Mouse (Mus musculus) embryonic facial prominence, embryonic 14.5 days (tissue): ENCODE data around the gene Ptprm. TPM values are rescaled to one million over a fixed set of nuclear protein-coding genes. Genes with fewer than 3 reads are reported as not detected.

Experiments
- ATAC-seq: fragments of 200-750 bp; cut with Nextera tagmentation; 2 replicates; pipeline ENCODE4 v1.8.0; 2017; ENCODE audit warnings: low read depth, moderate number of reproducible peaks, moderate TSS enrichment
- DNase-seq: peaks from one replicate; pipeline ENCODE4 v3.0.0-alpha.2; 2015; ENCODE audit warnings: low spot score
- H3K27ac ChIP-seq: fragments of 300-500 bp; sonication (generic); replicated peaks from 2 replicates; pipeline ENCODE4 v1.5.1; 2014; ENCODE audit warnings: low read depth, mild to moderate bottlenecking, low read length, moderate library complexity
- H3K27me3 ChIP-seq: fragments of 300-500 bp; sonication (generic); replicated peaks from 2 replicates; pipeline ENCODE4 v1.6.1; 2014; ENCODE audit warnings: low read length; ENCODE audit not compliant: control insufficient read depth, insufficient read depth
- H3K36me3 ChIP-seq: fragments of 300-500 bp; sonication (generic); 2 replicates; pipeline ENCODE4 v1.6.1; 2014; ENCODE audit warnings: low read length, mixed read lengths; ENCODE audit not compliant: control insufficient read depth, insufficient read depth
- H3K4me1 ChIP-seq: fragments of 300-500 bp; sonication (generic); 2 replicates; pipeline ENCODE4 v1.6.1; 2014; ENCODE audit warnings: antibody characterized with exemption, low read length; ENCODE audit not compliant: control insufficient read depth, insufficient read depth
- H3K4me2 ChIP-seq: fragments of 300-500 bp; sonication (generic); 2 replicates; pipeline ENCODE4 v1.6.1; 2014; ENCODE audit warnings: low read depth, mild to moderate bottlenecking, low read length, moderate library complexity, mixed read lengths
- H3K4me3 ChIP-seq: fragments of 300-500 bp; sonication (generic); 2 replicates; pipeline ENCODE4 v1.5.1; 2014; ENCODE audit warnings: low read depth, mild to moderate bottlenecking, low read length
- H3K9ac ChIP-seq: fragments of 300-500 bp; sonication (generic); 2 replicates; pipeline ENCODE4 v1.6.1; 2014; ENCODE audit warnings: low read depth, mild to moderate bottlenecking, low read length, moderate library complexity, mixed read lengths
- H3K9me3 ChIP-seq: fragments of 300-500 bp; sonication (generic); 2 replicates; pipeline ENCODE4 v1.6.1; 2016; ENCODE audit warnings: low read length; ENCODE audit not compliant: control insufficient read depth
- WGBS: fragments of 180-500 bp; shearing (Covaris S2); extraction: QIAGEN DNeasy Blood & Tissue Kit; methylation state at CpG from one replicate; pipeline ENCODE4 v1.1.7; 2014; 5-methylcytosine and 5-hydroxymethylcytosine counted together
- polyA plus RNA-seq: library from polyadenylated mRNA; unstranded; fragments of >200 nt; fragmentation: Nextera tagmentation; extraction: Ambion mirVana; gene quantifications from 2 replicates; pipeline ENCODE4 v1.2.1, GENCODE M21; 2014

The Ptprm gene
- polyA plus RNA-seq, 1 experiment from 2014 or later = 20.4 TPM

- peak; percentile 31; the same call in 1 of the 2 replicates for ATAC-seq
- Histone ChIP-seq H3K4me3 (no peak overlapping the region), H3K9ac (no peak overlapping the region), H3K9me3 (no peaks in the 10 kb centered on the region), H3K4me1 (peaks cover 6% of the 10 kb centered on the region; the same call in 1 of the 2 replicates), H3K36me3 (no peaks in the 10 kb centered on the region), H3K4me2 (no peak overlapping the region), H3K27me3 (no peaks in the 10 kb centered on the region), H3K27ac (no peak overlapping the region)
- 35% methylated on average over 3 of the region's 3 CpGs for WGBS
- DNase-seq = peak; percentile 73
Observed at GRCm38 (mm10) chr17:66755191-66755654, 599.0 kb downstream of the Ptprm start.

DNA sequence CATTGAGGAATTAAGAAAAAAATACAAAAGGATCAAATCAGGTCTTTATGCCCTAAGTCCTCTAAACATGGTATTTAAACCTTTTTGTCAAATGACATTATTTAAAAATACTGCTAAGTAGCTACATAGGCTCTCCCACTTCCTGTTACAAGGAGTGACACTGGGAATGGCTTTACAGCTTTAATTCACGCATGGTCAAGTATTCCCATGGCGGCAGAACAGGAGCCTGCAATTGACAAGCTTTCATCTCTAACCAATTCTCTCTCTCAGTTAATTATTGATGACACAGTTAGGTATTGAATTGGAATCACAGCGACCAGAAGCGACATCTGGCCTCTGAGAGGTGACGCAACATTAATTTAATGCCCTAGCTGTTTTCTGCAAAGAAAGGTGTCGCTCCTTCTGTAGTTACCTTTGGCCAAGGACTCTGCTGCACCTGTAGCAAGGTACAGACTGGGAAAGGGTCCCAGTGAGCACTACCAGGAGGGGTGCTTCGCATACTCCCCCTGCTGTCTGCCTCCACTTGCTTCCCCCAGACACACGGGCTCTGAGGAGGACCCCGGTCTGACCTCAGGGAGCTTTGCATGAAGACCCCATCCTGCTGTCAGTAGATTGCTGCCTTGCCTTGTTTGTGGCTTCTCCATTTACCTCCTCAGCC lies 599.9 kb downstream of the Ptprm start:
- Histone ChIP-seq H3K9ac (no peak overlapping the region), H3K4me3 (no peak overlapping the region), H3K4me1 (peaks cover 6% of the 10 kb centered on the region; the same call in 1 of the 2 replicates), H3K36me3 (no peaks in the 10 kb centered on the region), H3K27ac (no peak overlapping the region), H3K9me3 (no peaks in the 10 kb centered on the region), H3K27me3 (no peaks in the 10 kb centered on the region), H3K4me2 (no peak overlapping the region)
- WGBS = 76% methylated on average over 9 of the region's 9 CpGs
- DNase-seq (no peak), ATAC-seq (no peak)

DNA sequence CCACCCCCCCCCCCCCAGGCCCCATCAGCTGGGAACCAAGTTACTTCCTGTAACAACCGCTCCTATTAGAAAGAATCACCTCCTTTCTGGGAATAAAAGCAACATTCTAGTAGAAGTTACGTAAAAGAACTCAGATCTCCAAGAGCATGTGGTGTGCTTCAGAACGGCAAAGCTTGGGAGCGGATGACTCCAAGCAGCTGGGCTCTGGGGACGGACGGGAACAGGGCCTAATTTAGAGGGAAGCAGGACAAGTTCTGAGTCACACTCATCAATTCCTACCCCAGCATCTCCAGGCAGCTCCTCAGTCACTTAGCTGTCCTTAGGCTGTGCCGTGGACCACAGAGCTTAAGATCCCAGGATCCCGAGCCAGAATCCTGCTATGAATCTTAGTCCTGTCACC lies 602.5 kb downstream of the Ptprm start:
- no peak overlapping the region for H3K27ac ChIP-seq
- H3K4me3 ChIP-seq = no peak overlapping the region
- DNase-seq (no peak), ATAC-seq (no peak)
- H3K36me3 ChIP-seq = no peaks in the 10 kb centered on the region
- no peak overlapping the region for H3K9ac ChIP-seq
- H3K4me2 ChIP-seq = no peak overlapping the region
- no peaks in the 10 kb centered on the region for H3K9me3 ChIP-seq
- WGBS = 88% methylated on average over 8 of the region's 8 CpGs
- H3K4me1 ChIP-seq = peaks cover 6% of the 10 kb centered on the region; the same call in 1 of the 2 replicates
- no peaks in the 10 kb centered on the region for H3K27me3 ChIP-seq

DNA sequence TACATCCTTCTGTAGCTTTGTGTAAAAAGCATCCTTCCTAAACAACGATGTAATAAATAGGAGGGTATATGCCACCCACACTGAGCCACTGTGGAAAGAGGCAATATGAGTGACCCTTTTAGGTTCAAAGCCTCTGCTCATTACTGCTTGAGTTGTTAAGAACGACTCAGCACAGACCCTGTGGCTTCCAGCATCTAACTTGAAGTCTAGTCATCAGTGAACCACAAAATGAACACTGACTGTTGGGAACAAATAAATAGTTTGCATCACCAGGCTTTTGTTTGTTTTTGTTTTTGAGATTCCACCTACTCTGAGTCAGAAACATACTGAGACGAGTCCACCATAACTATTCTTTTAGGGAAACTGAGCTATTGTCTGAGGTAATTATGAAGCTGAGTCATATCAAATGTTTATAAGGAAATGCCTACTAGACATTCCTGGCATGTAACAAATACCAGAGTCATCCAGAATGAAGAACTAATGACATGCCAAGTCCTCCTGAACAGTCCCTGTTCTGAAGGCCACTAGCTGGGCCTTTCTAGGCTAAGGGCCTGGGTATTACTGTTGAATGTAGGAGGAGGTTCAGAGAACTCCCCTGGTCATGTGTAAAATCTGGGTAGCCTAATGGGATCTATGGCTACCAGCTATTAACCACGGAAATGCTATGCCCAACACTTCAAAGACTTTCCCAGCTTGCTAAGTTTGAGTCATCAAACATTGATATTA lies 603.6 kb downstream of the Ptprm start:
- WGBS = 73% methylated on average over 4 of the region's 4 CpGs
- ATAC-seq = no peak

GRCm38 (mm10) chr17:66749976-66750375 lies 604.3 kb downstream of the Ptprm start:
- no peaks in the 10 kb centered on the region for H3K4me1 ChIP-seq
- H3K4me2 ChIP-seq = no peak overlapping the region
- H3K4me3 ChIP-seq = no peak overlapping the region
- H3K27ac ChIP-seq = no peak overlapping the region
- H3K27me3 ChIP-seq = no peaks in the 10 kb centered on the region
- no peaks in the 10 kb centered on the region for H3K9me3 ChIP-seq
- H3K9ac ChIP-seq = no peak overlapping the region
- ATAC-seq (no peak), DNase-seq (no peak)
- WGBS = 78% methylated on average over 7 of the region's 7 CpGs
- H3K36me3 ChIP-seq = no peaks in the 10 kb centered on the region

More for the DNA sequence above, 603.6 kb downstream of the Ptprm start:
- no peak for DNase-seq
- Histone ChIP-seq H3K27ac (no peak overlapping the region), H3K36me3 (no peaks in the 10 kb centered on the region), H3K4me2 (no peak overlapping the region), H3K4me3 (no peak overlapping the region), H3K4me1 (no peaks in the 10 kb centered on the region), H3K9ac (no peak overlapping the region), H3K27me3 (no peaks in the 10 kb centered on the region), H3K9me3 (no peaks in the 10 kb centered on the region)

DNA sequence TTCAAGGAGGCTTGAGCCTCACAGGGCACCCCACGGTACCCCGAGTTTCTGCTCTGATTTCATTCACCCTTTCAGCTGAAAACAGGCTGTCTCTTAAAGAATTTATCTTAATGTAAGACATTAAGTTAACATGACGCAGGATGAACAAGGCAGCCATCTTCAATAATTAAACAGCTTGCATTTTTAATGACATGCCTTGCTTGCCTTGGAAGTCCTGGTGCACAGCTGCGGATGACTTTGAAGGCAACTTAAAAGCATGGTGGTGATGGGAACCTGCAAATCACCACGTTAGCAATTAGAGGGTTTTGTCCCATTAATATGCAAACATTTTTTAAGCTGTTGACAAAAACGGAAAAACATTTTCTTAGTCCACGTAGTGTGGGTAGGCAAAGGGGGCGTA lies 607.8 kb downstream of the Ptprm start:
- no peaks in the 10 kb centered on the region for H3K4me1 ChIP-seq
- ATAC-seq = no peak
- no peak for DNase-seq
- no peak overlapping the region for H3K4me2 ChIP-seq
- no peak overlapping the region for H3K27ac ChIP-seq
- no peaks in the 10 kb centered on the region for H3K9me3 ChIP-seq
- H3K36me3 ChIP-seq = no peaks in the 10 kb centered on the region
- no peaks in the 10 kb centered on the region for H3K27me3 ChIP-seq
- WGBS = 84% methylated on average over 8 of the region's 8 CpGs
- H3K4me3 ChIP-seq = no peak overlapping the region
- H3K9ac ChIP-seq = no peak overlapping the region

DNA sequence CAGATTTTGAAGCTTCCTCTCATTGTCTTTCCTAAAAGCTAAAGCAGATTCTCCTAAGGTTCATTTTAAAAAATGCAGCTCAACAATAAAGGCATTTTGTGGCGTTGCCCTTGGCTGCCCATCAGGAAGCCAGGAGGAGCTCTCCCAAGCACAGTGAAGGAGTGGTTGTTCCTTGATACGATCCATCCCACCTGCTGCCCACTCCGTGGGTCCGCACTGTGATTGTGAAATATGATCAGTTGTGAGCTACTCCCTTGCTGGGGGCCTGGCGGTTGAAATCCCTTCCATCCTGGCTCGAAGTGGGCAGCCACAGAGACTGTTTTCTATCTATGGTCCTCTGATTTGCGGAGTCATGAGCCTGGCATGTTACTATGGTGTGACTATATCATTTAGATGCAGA lies 610.9 kb downstream of the Ptprm start:
- no peak overlapping the region for H3K4me3 ChIP-seq
- ATAC-seq = no peak
- no peaks in the 10 kb centered on the region for H3K9me3 ChIP-seq
- H3K27ac ChIP-seq = no peak overlapping the region
- no peaks in the 10 kb centered on the region for H3K27me3 ChIP-seq
- no peaks in the 10 kb centered on the region for H3K4me1 ChIP-seq
- H3K9ac ChIP-seq = no peak overlapping the region
- DNase-seq = no peak
- no peak overlapping the region for H3K4me2 ChIP-seq
- 47% methylated on average over 7 of the region's 7 CpGs for WGBS
- H3K36me3 ChIP-seq = no peaks in the 10 kb centered on the region

DNA sequence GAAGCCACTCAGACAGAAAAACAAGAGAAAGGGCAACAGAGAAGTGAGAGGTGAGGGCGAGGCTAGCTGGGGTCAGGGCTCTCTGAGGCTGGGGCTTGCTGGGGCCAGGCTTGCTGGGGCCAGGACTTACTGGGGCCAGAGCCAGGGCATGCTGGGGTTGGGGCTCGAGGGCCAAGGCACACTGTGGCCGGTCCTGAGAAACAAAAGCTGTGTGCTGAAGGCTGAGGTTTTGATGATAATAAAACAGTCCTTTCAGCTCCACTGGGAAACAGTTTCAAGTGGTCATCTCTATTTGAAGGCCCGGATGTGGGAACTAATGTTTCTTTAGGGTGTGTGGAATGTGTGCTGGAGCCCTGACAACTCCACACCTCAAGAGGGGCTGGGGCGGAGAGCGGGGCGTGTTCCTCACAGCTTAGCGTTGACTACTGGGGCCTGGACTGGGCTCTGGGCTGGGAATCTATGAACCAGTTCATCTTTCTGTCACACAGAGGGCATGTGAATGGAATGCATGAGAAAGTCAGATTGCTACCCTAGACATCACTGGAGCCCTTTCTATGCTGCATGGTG lies 615.4 kb downstream of the Ptprm start:
- Histone ChIP-seq H3K9me3 (no peaks in the 10 kb centered on the region), H3K27ac (no peak overlapping the region), H3K4me3 (no peak overlapping the region), H3K4me1 (no peaks in the 10 kb centered on the region), H3K36me3 (no peaks in the 10 kb centered on the region), H3K4me2 (no peak overlapping the region), H3K9ac (no peak overlapping the region), H3K27me3 (no peaks in the 10 kb centered on the region)
- 69% methylated on average over 8 of the region's 8 CpGs for WGBS
- ATAC-seq (no peak), DNase-seq (no peak)
